Comparison of ENCODE assay signal across 8 mouse cellular contexts in genomic region chrX:73007597-73008479, GRCm38 (mm10). TPM values are rescaled to one million over a fixed set of nuclear protein-coding genes. Genes with fewer than 3 reads are reported as not detected.
DNase-seq lines count a peak whose midpoint lies in the region; ATAC-seq lines count a peak whose summit lies in the region.

No protein-coding gene starts in this region.

- H3K4me3 ChIP-seq in embryonic facial prominence, embryonic 14.5 days (ENCODE audit: low read depth, low read length) = peak overlapping the region; percentile 34
- peak overlapping the region; percentile 31; the same call in 1 of the 2 replicates for H3K4me3 ChIP-seq in kidney, embryonic 14.5 days (ENCODE audit: low read length)
- H3K4me3 ChIP-seq in limb, embryonic 15.5 days = peak overlapping the region; percentile 30

- no peaks in the 10 kb centered on the region for H3K36me3 ChIP-seq in embryonic facial prominence, embryonic 14.5 days (ENCODE audit: control insufficient read depth, insufficient read depth, low read length)
- no peaks in the 10 kb centered on the region for H3K36me3 ChIP-seq in kidney, embryonic 14.5 days (ENCODE audit: control insufficient read depth, insufficient read depth, low read length)
- no peaks in the 10 kb centered on the region for H3K36me3 ChIP-seq in limb, embryonic 15.5 days

- H3K4me1 ChIP-seq in embryonic facial prominence, embryonic 14.5 days (ENCODE audit: control insufficient read depth, insufficient read depth, low read length) = no peaks in the 10 kb centered on the region
- no peaks in the 10 kb centered on the region for H3K4me1 ChIP-seq in kidney, embryonic 14.5 days (ENCODE audit: control insufficient read depth, insufficient read depth, low read length)
- no peaks in the 10 kb centered on the region for H3K4me1 ChIP-seq in limb, embryonic 15.5 days

- H3K27ac ChIP-seq in embryonic facial prominence, embryonic 14.5 days (replicated peaks; ENCODE audit: low read depth, low read length) = peak overlapping the region; percentile 74; the same call in 1 of the 2 replicates
- no peak overlapping the region for H3K27ac ChIP-seq in kidney, embryonic 14.5 days (ENCODE audit: low read depth, low read length)
- H3K27ac ChIP-seq in limb, embryonic 15.5 days = peak overlapping the region; percentile 74

- DNase-seq in 3T3-L1 (ENCODE audit: low read depth, low spot score) = peak; percentile 95
- peak; percentile 58 to 85 for DNase-seq in adrenal gland, postnatal 4 days (ENCODE audit: low spot score in 2 of 2)
- DNase-seq in embryonic facial prominence, embryonic 14.5 days (ENCODE audit: low spot score) = peak; percentile 97
- DNase-seq in heart, adult 9 months (ENCODE audit: low spot score in 2 of 2) = peak; percentile 93 to 97
- DNase-seq in monocyte, adult 2 months (ENCODE audit: low read depth in 1 of 2, low spot score in 2 of 2) = peak; percentile 73 to 84
- peak; percentile 87 to 88 for DNase-seq in spleen, postnatal 36 days (ENCODE audit: low spot score in 2 of 2)

- peak; percentile 100 for ATAC-seq in embryonic facial prominence, embryonic 14.5 days (ENCODE audit: low read depth)
- peak; percentile 100 for ATAC-seq in kidney, embryonic 14.5 days (ENCODE audit: low FRiP score, low TSS enrichment)
- ATAC-seq in limb, embryonic 15.5 days (ENCODE audit: insufficient number of reproducible peaks, low FRiP score, low TSS enrichment, low read depth) = peak; percentile 98

- no peaks in the 10 kb centered on the region for H3K27me3 ChIP-seq in embryonic facial prominence, embryonic 14.5 days (replicated peaks; ENCODE audit: control insufficient read depth, insufficient read depth, low read length)
- H3K27me3 ChIP-seq in kidney, embryonic 14.5 days (ENCODE audit: control insufficient read depth, insufficient read depth, low read length) = no peaks in the 10 kb centered on the region
- H3K27me3 ChIP-seq in limb, embryonic 15.5 days = no peaks in the 10 kb centered on the region

- peak overlapping the region; percentile 53 for H3K9ac ChIP-seq in embryonic facial prominence, embryonic 14.5 days (ENCODE audit: low read depth, low read length)
- H3K9ac ChIP-seq in kidney, embryonic 14.5 days (ENCODE audit: low read depth, low read length) = peak overlapping the region; percentile 28; the same call in 1 of the 2 replicates
- no peak overlapping the region for H3K9ac ChIP-seq in limb, embryonic 15.5 days

- 12% methylated on average over 23 of the region's 27 CpGs for WGBS in embryonic facial prominence, embryonic 14.5 days
- 26% methylated on average over 23 of the region's 27 CpGs for WGBS in kidney, embryonic 14.5 days
- 19% methylated on average over 24 of the region's 27 CpGs for WGBS in limb, embryonic 15.5 days

- no peaks in the 10 kb centered on the region for H3K9me3 ChIP-seq in embryonic facial prominence, embryonic 14.5 days (ENCODE audit: control insufficient read depth, low read length)
- no peaks in the 10 kb centered on the region for H3K9me3 ChIP-seq in kidney, embryonic 14.5 days (ENCODE audit: control insufficient read depth, low read length)
- no peaks in the 10 kb centered on the region for H3K9me3 ChIP-seq in limb, embryonic 15.5 days

- peak overlapping the region; percentile 51 for H3K4me2 ChIP-seq in embryonic facial prominence, embryonic 14.5 days (ENCODE audit: low read depth, low read length)
- H3K4me2 ChIP-seq in kidney, embryonic 14.5 days (replicated peaks; ENCODE audit: low read depth, low read length) = peak overlapping the region; percentile 41
- H3K4me2 ChIP-seq in limb, embryonic 15.5 days = peak overlapping the region; percentile 38

RNA-seq across cellular contexts. Expression of gene Zfp185, which starts 20.7 kb away (rescaled TPM):
- 1 to 10 TPM; 5.3 to 7.2 TPM for total RNA-seq in adrenal gland, postnatal 4 days (2021)
- polyA plus RNA-seq in embryonic facial prominence, embryonic 14.5 days (2014; fragmentation: Nextera tagmentation; extraction: Ambion mirVana) = 25.7 and 28.2 TPM in 2 replicates
- 3.0 and 4.9 TPM in 2 replicates for polyA plus RNA-seq in kidney, embryonic 14.5 days (2014; fragmentation: Nextera tagmentation; extraction: Ambion mirVana)
- 76.3 and 82.8 TPM in 2 replicates for polyA plus RNA-seq in limb, embryonic 15.5 days (2015; fragmentation: Nextera tagmentation; extraction: Ambion mirVana)

RNA-seq across cellular contexts. Expression of gene Pnma5, which starts 29.1 kb away (rescaled TPM):
- total RNA-seq in adrenal gland, postnatal 4 days (2021) = under 1 TPM in 1 of 2 experiments, not detected in 1; 0.20 TPM
- 0.26 and 0.34 TPM in 2 replicates for polyA plus RNA-seq in embryonic facial prominence, embryonic 14.5 days (2014; fragmentation: Nextera tagmentation; extraction: Ambion mirVana)
- not detected in 2 replicates for polyA plus RNA-seq in kidney, embryonic 14.5 days (2014; fragmentation: Nextera tagmentation; extraction: Ambion mirVana)
- polyA plus RNA-seq in limb, embryonic 15.5 days (2015; fragmentation: Nextera tagmentation; extraction: Ambion mirVana) = 0.24 and 0.49 TPM in 2 replicates

RNA-seq across cellular contexts. Expression of gene Pnma3, which starts 56.7 kb away (rescaled TPM):
- 1 to 10 TPM; 1.5 to 1.6 TPM for total RNA-seq in adrenal gland, postnatal 4 days (2021)
- 0.11 and 0.12 TPM in 2 replicates for polyA plus RNA-seq in embryonic facial prominence, embryonic 14.5 days (2014; fragmentation: Nextera tagmentation; extraction: Ambion mirVana)
- 0.12 TPM in 1 of 2 replicates, not detected in the other for polyA plus RNA-seq in kidney, embryonic 14.5 days (2014; fragmentation: Nextera tagmentation; extraction: Ambion mirVana)
- 0.07 and 0.17 TPM in 2 replicates for polyA plus RNA-seq in limb, embryonic 15.5 days (2015; fragmentation: Nextera tagmentation; extraction: Ambion mirVana)
